Mouse (Mus musculus) limb, embryonic 14.5 days (tissue): ENCODE results near the gene Hspa12a. TPM values are rescaled to one million over a fixed set of nuclear protein-coding genes. Genes with fewer than 3 reads are reported as not detected.

Experiments
- ATAC-seq: fragments of 200-750 bp; cut with Nextera tagmentation; 2 replicates; pipeline ENCODE4 v1.8.0; 2017; ENCODE audit warnings: low read depth, moderate number of reproducible peaks, moderate TSS enrichment; ENCODE audit not compliant: low FRiP score
- DNase-seq: peaks from one replicate; pipeline ENCODE4 v3.0.0-alpha.2; 2015; ENCODE audit warnings: low spot score
- H3K27ac ChIP-seq: fragments of 300-500 bp; sonication (generic); replicated peaks from 2 replicates; pipeline ENCODE4 v1.5.1; 2014; ENCODE audit warnings: low read depth, mild to moderate bottlenecking, low read length, moderate library complexity, mixed read lengths
- H3K27me3 ChIP-seq: fragments of 300-500 bp; sonication (generic); 2 replicates; pipeline ENCODE4 v1.6.1; 2014; ENCODE audit warnings: low read length, mixed read lengths; ENCODE audit not compliant: control insufficient read depth, insufficient read depth
- H3K36me3 ChIP-seq: fragments of 300-500 bp; sonication (generic); 2 replicates; pipeline ENCODE4 v1.6.1; 2014; ENCODE audit warnings: mild to moderate bottlenecking, low read length, moderate library complexity, mixed read lengths; ENCODE audit not compliant: control insufficient read depth, insufficient read depth
- H3K4me1 ChIP-seq: fragments of 300-500 bp; sonication (generic); 2 replicates; pipeline ENCODE4 v1.6.1; 2014; ENCODE audit warnings: antibody characterized with exemption, low read length, mixed read lengths; ENCODE audit not compliant: control insufficient read depth, insufficient read depth
- H3K4me2 ChIP-seq: fragments of 300-500 bp; sonication (generic); replicated peaks from 2 replicates; pipeline ENCODE4 v1.6.1; 2014; ENCODE audit warnings: low read depth, mild to moderate bottlenecking, low read length, moderate library complexity; ENCODE audit not compliant: severe bottlenecking
- H3K4me3 ChIP-seq: fragments of 300-500 bp; sonication (generic); replicated peaks from 2 replicates; pipeline ENCODE4 v1.5.1; 2014; ENCODE audit warnings: low read length
- H3K9ac ChIP-seq: fragments of 300-500 bp; sonication (generic); 2 replicates; pipeline ENCODE4 v1.6.1; 2014; ENCODE audit warnings: mild to moderate bottlenecking, low read depth, low read length, moderate library complexity; ENCODE audit not compliant: severe bottlenecking
- H3K9me3 ChIP-seq: fragments of 300-500 bp; sonication (generic); 2 replicates; pipeline ENCODE4 v1.6.1; 2016; ENCODE audit warnings: low read length; ENCODE audit not compliant: control insufficient read depth
- POLR2A ChIP-seq: fragments of 200-500 bp; IDR thresholded peaks from 2 replicates; pipeline ENCODE4 v1.8.0; 2012; ENCODE audit warnings: inconsistent platforms, mild to moderate bottlenecking, moderate library complexity, borderline replicate concordance; ENCODE audit not compliant: insufficient read depth, insufficient read length; ENCODE audit errors: extremely low read depth
- WGBS: fragments of 180-500 bp; shearing (Covaris S2); extraction: QIAGEN DNeasy Blood & Tissue Kit; methylation state at CpG from one replicate; pipeline ENCODE4 v1.1.7; 2014; 5-methylcytosine and 5-hydroxymethylcytosine counted together
- polyA plus RNA-seq, 2 experiments: library from polyadenylated mRNA; depleted of rRNA in 1 of 2; stranded (reverse) in 1 of 2; unstranded in 1 of 2; fragments of >200 nt; fragmentation: Nextera tagmentation in 1 of 2; extraction: Ambion mirVana in 1 of 2; gene quantifications; 2 replicates each; pipeline versions ENCODE4 v1.2.1 to v1.2.3; 2012 to 2014

Hspa12a gene
- polyA plus RNA-seq, 2 experiments, result 2.4 to 6.1 TPM

DNA sequence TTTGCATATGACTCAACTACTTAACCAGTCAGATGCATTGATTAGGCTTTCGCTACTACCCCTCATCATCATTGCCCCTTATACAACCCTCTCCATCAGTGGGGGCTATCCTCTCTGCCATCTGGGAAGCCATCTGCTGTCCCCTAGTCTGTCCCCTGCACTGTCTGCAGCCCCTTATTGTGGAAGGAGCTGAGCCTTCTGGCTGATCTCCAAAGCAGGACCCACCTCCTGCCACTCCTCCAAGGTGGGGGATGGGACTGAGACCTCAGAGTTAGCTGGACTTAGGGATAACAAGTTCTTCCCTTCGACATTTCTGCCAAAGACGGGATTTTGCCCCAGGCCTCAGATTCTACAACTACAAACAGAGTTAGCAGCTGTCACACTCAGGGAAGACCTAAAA, 104.1 kb downstream of the Hspa12a start:
- Histone ChIP-seq H3K27ac (no peak overlapping the region), H3K36me3 (no peaks in the 10 kb centered on the region), H3K9me3 (no peaks in the 10 kb centered on the region), H3K27me3 (no peaks in the 10 kb centered on the region), H3K4me3 (no peak overlapping the region), H3K9ac (no peak overlapping the region), H3K4me2 (no peak overlapping the region), H3K4me1 (no peaks in the 10 kb centered on the region)
- DNase-seq (no peak), ATAC-seq (no peak)
- WGBS, result 66% methylated on average over 3 of the region's 3 CpGs
- no peak for TF ChIP-seq POLR2A

DNA sequence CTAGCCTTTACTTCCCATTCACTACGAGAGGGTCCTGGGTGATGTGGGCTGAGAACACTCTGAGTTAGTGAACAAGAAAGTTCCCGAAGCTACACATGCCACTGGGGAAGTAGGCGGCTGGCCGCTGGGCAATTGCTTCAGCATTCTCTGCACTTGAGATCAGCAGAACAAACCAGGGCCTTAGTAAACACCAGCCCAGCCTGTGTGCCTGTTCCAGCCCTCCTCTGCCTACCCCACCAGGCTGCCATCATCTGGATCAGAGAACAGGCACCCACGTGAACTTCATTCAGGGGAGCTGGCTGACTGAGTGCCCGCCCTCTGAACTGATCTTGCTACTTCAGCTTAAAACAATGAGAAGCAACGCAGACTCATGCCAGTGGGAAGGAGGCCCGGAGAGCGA, 104.7 kb downstream of the Hspa12a start:
- TF ChIP-seq POLR2A, result no peak
- no peaks in the 10 kb centered on the region for H3K9me3 ChIP-seq
- 70% methylated on average over 9 of the region's 9 CpGs for WGBS
- ATAC-seq (no peak), DNase-seq (no peak)
- H3K27ac ChIP-seq, result no peak overlapping the region
- H3K36me3 ChIP-seq, result no peaks in the 10 kb centered on the region
- H3K4me1 ChIP-seq, result no peaks in the 10 kb centered on the region
- no peak overlapping the region for H3K4me3 ChIP-seq
- H3K9ac ChIP-seq, result no peak overlapping the region
- H3K4me2 ChIP-seq, result no peak overlapping the region
- no peaks in the 10 kb centered on the region for H3K27me3 ChIP-seq

DNA sequence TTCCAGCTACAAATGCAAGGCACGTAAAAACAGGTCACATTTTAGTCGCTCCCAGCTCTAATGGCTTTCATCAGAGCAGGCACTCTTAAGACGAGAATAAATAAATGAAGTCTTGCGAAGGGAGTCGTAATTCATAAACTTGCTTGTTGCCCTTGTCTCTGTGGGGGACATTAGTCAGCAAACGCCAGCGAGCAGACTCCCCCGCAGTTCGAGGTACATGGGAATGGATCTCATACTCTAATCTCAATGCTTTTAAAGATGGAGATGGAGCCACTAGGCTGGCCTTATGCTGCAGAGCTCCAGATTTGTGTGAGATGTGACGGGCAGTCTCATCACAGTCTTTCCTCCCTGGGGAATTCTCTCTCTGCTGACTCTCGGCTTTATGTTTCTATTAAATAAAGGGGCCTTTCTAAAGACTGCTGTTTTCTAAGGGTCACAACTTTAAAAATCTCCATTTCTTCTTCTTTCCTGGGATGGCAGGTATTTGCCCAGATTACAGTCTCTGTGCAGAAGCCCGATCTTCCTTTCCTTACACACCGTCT, 109.7 kb downstream of the Hspa12a start:
- no peaks in the 10 kb centered on the region for H3K36me3 ChIP-seq
- no peaks in the 10 kb centered on the region for H3K9me3 ChIP-seq
- 48% methylated on average over 13 of the region's 13 CpGs for WGBS
- ATAC-seq, result no peak
- H3K9ac ChIP-seq, result no peak overlapping the region
- no peak overlapping the region for H3K4me2 ChIP-seq
- H3K4me3 ChIP-seq, result no peak overlapping the region
- no peaks in the 10 kb centered on the region for H3K4me1 ChIP-seq
- no peak overlapping the region for H3K27ac ChIP-seq
- H3K27me3 ChIP-seq, result no peaks in the 10 kb centered on the region
- no peak for DNase-seq
- no peak for TF ChIP-seq POLR2A

DNA sequence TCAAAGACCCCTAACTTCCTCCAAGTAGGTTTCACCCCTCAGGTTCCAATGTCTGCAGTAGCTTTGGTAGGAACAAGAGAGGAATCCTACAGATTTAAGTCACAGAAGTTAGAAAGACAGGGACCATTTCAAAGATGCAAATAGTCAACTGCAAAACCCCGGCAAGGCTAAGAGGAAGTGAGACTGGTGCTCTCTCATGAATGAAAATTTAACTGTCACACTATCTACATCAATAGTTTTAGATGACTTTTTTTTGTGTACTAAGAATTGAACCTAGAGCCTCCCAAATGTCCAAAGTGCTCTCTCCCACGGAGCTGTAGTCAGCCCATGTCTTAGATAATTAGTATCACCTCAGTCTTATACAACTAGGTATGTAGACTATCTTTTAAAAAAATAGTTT, 110.5 kb downstream of the Hspa12a start:
- H3K27me3 ChIP-seq, result no peaks in the 10 kb centered on the region
- ATAC-seq (no peak), DNase-seq (no peak)
- H3K27ac ChIP-seq, result no peak overlapping the region
- TF ChIP-seq POLR2A, result no peak
- no peaks in the 10 kb centered on the region for H3K36me3 ChIP-seq
- H3K4me3 ChIP-seq, result no peak overlapping the region
- H3K9me3 ChIP-seq, result no peaks in the 10 kb centered on the region
- H3K4me2 ChIP-seq, result no peak overlapping the region
- no peaks in the 10 kb centered on the region for H3K4me1 ChIP-seq
- no peak overlapping the region for H3K9ac ChIP-seq
- WGBS, result 88% methylated on average over 2 of the region's 2 CpGs

DNA sequence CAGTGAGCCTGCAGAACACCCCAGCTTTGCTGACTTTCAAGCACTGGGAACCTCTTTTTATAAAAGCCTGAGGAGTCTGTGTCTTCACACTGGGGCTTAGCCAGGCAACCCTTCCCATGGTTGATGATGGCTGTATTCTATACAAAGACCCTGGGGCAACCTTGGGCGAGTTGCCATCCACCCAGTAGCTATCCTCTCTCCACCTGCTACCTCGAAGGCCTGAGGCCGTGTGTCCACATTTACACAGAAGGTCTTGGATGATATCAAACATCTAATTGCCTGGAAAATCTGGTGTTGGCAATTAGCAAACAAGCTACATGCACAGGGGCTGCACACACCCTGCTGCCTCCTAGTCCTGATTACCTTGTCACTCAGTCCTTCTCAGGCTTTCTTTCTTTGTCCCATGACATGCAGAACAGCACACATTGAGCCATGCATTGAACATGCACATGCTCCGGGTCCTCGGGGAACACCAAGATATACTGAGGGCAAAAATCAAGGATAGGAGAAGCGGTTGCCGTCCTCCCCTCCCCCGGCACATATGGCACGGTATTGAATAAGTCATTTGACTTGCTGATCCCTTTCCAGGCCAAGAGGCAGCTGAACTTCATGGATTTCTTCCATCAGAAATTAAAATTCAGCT, 112.1 kb downstream of the Hspa12a start:
- TF ChIP-seq POLR2A, result no peak
- no peak for ATAC-seq
- H3K9me3 ChIP-seq, result no peaks in the 10 kb centered on the region

More for the DNA sequence above, 112.1 kb downstream of the Hspa12a start:
- 90% methylated on average over 9 of the region's 9 CpGs for WGBS
- Histone ChIP-seq H3K9ac (no peak overlapping the region), H3K27me3 (no peaks in the 10 kb centered on the region), H3K27ac (no peak overlapping the region), H3K4me3 (no peak overlapping the region), H3K4me2 (no peak overlapping the region), H3K4me1 (no peaks in the 10 kb centered on the region), H3K36me3 (no peaks in the 10 kb centered on the region)
- DNase-seq, result no peak
